Mouse (Mus musculus) T-helper 17 cell (primary cell): Measurements from ENCODE around the gene Med9.
"Not testable (repeated sequence)": the region's sequence is repeated elsewhere in the genome, so short reads cannot be mapped to it uniquely, and the experiment has no call there.

Experiments
- in situ Hi-C, 2 experiments: fragments of 300-600 bp; cut with MboI, MseI; formaldehyde crosslinking; loops; 1 replicate in 1 of 2; 2 replicates in 1 of 2; pipeline ENCODE4 v1.15.1; 2025; ENCODE audit warnings: high pct_unique_total_duplicates in 2 of 2

Med9 gene

GRCm38 (mm10) chr11:59941391-59941790, 6.6 kb upstream of the Med9 start:
- in situ Hi-C loops: no loop called here

- in situ Hi-C loops: not testable (repeated sequence)
Observed at GRCm38 (mm10) chr11:59944855-59945254, 3.2 kb upstream of the Med9 start.

GRCm38 (mm10) chr11:59948401-59948767, 378 bp downstream of the Med9 start:
- in situ Hi-C loops: no loop called here

- in situ Hi-C loops: no loop called here
Observed at GRCm38 (mm10) chr11:59952892-59953291, 4.9 kb downstream of the Med9 start.

GRCm38 (mm10) chr11:59956749-59957148, 8.7 kb downstream of the Med9 start:
- in situ Hi-C loops: no loop called here

- in situ Hi-C loops: no loop called here
Observed at GRCm38 (mm10) chr11:59959453-59959852, 11.4 kb downstream of the Med9 start.

- in situ Hi-C loops: no loop called here
Observed at GRCm38 (mm10) chr11:59960476-59961337, 12.7 kb downstream of the Med9 start.

GRCm38 (mm10) chr11:59961338-59961875, 13.4 kb downstream of the Med9 start:
- in situ Hi-C loops: no loop called here

- in situ Hi-C loops: no loop called here
Observed at GRCm38 (mm10) chr11:59962590-59962989, 14.6 kb downstream of the Med9 start.

GRCm38 (mm10) chr11:59963364-59964162, 15.6 kb downstream of the Med9 start:
- in situ Hi-C loops: no loop called here

- in situ Hi-C loops: no loop called here
Observed at GRCm38 (mm10) chr11:59964163-59964758, 16.3 kb downstream of the Med9 start.

- in situ Hi-C loops: no loop called here
Observed at GRCm38 (mm10) chr11:59964818-59965217, 16.8 kb downstream of the Med9 start, which contains the start of gene Rasd1. Gene Rasd1 (minus strand): TSS chr11:59964944.

GRCm38 (mm10) chr11:59965227-59966101, 17.5 kb downstream of the Med9 start:
- in situ Hi-C loops: no loop called here

GRCm38 (mm10) chr11:59966102-59966483, 18.1 kb downstream of the Med9 start:
- in situ Hi-C loops: no loop called here

- in situ Hi-C loops: no loop called here
Observed at GRCm38 (mm10) chr11:59967765-59968164, 19.8 kb downstream of the Med9 start.

GRCm38 (mm10) chr11:59970780-59971179, 22.8 kb downstream of the Med9 start:
- in situ Hi-C loops: loop anchor here in 1 of 2 experiments (5.0 kb wide), 2 partner anchors 57 to 102 kb away; no protein-coding TSS in a partner anchor

- in situ Hi-C loops: loop anchor here in 1 of 2 experiments (5.0 kb wide), 2 partner anchors 56 to 101 kb away; no protein-coding TSS in a partner anchor
Observed at GRCm38 (mm10) chr11:59971691-59972090, 23.7 kb downstream of the Med9 start.

GRCm38 (mm10) chr11:59973389-59973788, 25.4 kb downstream of the Med9 start:
- in situ Hi-C loops: loop anchor here in 1 of 2 experiments (5.0 kb wide), 2 partner anchors 54 to 99 kb away; no protein-coding TSS in a partner anchor

- in situ Hi-C loops: loop anchor here in 1 of 2 experiments (5.0 kb wide), 1 partner anchor 92 kb away; no protein-coding TSS in a partner anchor
Observed at GRCm38 (mm10) chr11:59975241-59975640, 27.2 kb downstream of the Med9 start.

- in situ Hi-C loops: loop anchor here in 1 of 2 experiments (5.0 kb wide), 1 partner anchor 89 kb away; no protein-coding TSS in a partner anchor
Observed at GRCm38 (mm10) chr11:59977831-59978230, 29.8 kb downstream of the Med9 start.
